Mouse (Mus musculus) liver, embryonic 12.5 days (tissue): ENCODE measurements around the gene Lama2. TPM values are rescaled to one million over a fixed set of nuclear protein-coding genes. Genes with fewer than 3 reads are reported as not detected.

Source experiments
- ATAC-seq: fragments of 200-750 bp; cut with Nextera tagmentation; 2 replicates; pipeline ENCODE4 v1.8.0; 2017; ENCODE audit warnings: moderate number of reproducible peaks, mild to moderate bottlenecking, moderate library complexity
- H3K27ac ChIP-seq: fragments of 300-500 bp; sonication (generic); 2 replicates; pipeline ENCODE4 v1.5.1; 2016; ENCODE audit warnings: mild to moderate bottlenecking
- H3K27me3 ChIP-seq: fragments of 300-500 bp; sonication (generic); replicated peaks from 2 replicates; pipeline ENCODE4 v1.6.1; 2016; ENCODE audit warnings: mild to moderate bottlenecking, moderate library complexity
- H3K36me3 ChIP-seq: fragments of 300-500 bp; sonication (generic); 2 replicates; pipeline ENCODE4 v1.6.1; 2016; ENCODE audit warnings: mild to moderate bottlenecking, moderate library complexity
- H3K4me1 ChIP-seq: fragments of 300-500 bp; sonication (generic); 2 replicates; pipeline ENCODE4 v1.6.1; 2016
- H3K4me2 ChIP-seq: fragments of 300-500 bp; sonication (generic); 2 replicates; pipeline ENCODE4 v1.6.1; 2016; ENCODE audit warnings: mild to moderate bottlenecking, moderate library complexity
- H3K4me3 ChIP-seq: fragments of 300-500 bp; sonication (generic); 2 replicates; pipeline ENCODE4 v1.5.1; 2016; ENCODE audit warnings: mild to moderate bottlenecking, moderate library complexity
- H3K9ac ChIP-seq: fragments of 300-500 bp; sonication (generic); 2 replicates; pipeline ENCODE4 v1.6.1; 2016; ENCODE audit warnings: mild to moderate bottlenecking, moderate library complexity
- H3K9me3 ChIP-seq: fragments of 300-500 bp; sonication (generic); replicated peaks from 2 replicates; pipeline ENCODE4 v1.6.1; 2016; ENCODE audit warnings: mild to moderate bottlenecking, moderate library complexity
- WGBS: fragments of 180-500 bp; shearing (Covaris S2); methylation state at CpG from one replicate; pipeline ENCODE4 v1.1.7; 2016; ENCODE audit not compliant: insufficient replicate concordance; 5-methylcytosine and 5-hydroxymethylcytosine counted together
- polyA plus RNA-seq: library from polyadenylated mRNA; unstranded; fragments of >200 nt; fragmentation: Nextera tagmentation; extraction: Ambion mirVana; gene quantifications from 2 replicates; pipeline ENCODE4 v1.2.1, GENCODE M21; 2016

The Lama2 gene
- polyA plus RNA-seq, 1 experiment from 2014 or later, result 0.41 TPM

DNA sequence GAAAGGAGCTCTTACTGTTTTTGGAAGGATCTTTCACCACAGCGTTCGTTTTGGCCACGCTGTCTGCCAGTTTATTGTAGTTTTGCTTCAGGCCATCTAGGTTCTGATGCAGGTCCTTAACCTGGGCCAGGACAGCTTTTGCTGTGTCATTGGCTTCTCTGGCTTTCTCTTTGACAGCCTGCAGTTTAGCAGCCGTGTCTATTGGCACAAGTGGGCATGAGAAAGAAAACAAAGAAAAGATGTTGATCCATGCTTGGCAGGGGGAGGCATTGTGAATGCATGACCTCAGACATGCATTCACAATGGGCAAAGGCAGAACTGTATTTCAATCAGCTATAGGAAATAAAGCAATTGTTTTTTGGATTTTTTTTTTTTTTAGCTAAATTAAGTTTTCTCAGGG is 565.1 kb downstream of the Lama2 start:
- Histone ChIP-seq H3K4me3 (no peak overlapping the region), H3K27ac (no peak overlapping the region), H3K9me3 (no peaks in the 10 kb centered on the region), H3K4me1 (no peaks in the 10 kb centered on the region), H3K9ac (no peak overlapping the region), H3K36me3 (no peaks in the 10 kb centered on the region), H3K27me3 (no peaks in the 10 kb centered on the region), H3K4me2 (no peak overlapping the region)
- ATAC-seq, result no peak
- 73% methylated on average over 4 of the region's 4 CpGs for WGBS

DNA sequence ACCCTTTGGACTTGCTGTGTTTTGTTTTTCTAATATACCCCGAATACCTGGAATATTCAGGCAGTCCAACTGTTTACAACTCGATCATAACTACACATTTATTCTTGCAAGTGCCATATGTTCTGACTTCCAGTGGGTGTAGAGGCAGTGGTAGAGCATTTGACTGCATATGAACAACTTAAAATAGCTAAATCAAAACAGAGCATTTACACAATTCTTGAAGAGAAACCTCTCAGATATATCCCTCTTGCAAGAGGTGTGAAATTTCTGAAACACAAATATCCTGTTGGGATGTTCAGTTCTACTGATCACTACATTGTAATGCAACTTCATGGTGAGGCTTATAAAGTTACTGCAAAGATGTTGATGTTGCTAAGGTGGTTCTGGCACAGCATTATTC is 572.4 kb downstream of the Lama2 start:
- H3K4me1 ChIP-seq, result no peaks in the 10 kb centered on the region
- H3K27ac ChIP-seq, result no peak overlapping the region
- no peaks in the 10 kb centered on the region for H3K27me3 ChIP-seq
- no peak overlapping the region for H3K4me3 ChIP-seq
- H3K9ac ChIP-seq, result no peak overlapping the region
- WGBS, result 63% methylated on average over 2 of the region's 2 CpGs
- ATAC-seq, result no peak
- H3K4me2 ChIP-seq, result no peak overlapping the region
- H3K9me3 ChIP-seq, result no peaks in the 10 kb centered on the region
- H3K36me3 ChIP-seq, result no peaks in the 10 kb centered on the region

DNA sequence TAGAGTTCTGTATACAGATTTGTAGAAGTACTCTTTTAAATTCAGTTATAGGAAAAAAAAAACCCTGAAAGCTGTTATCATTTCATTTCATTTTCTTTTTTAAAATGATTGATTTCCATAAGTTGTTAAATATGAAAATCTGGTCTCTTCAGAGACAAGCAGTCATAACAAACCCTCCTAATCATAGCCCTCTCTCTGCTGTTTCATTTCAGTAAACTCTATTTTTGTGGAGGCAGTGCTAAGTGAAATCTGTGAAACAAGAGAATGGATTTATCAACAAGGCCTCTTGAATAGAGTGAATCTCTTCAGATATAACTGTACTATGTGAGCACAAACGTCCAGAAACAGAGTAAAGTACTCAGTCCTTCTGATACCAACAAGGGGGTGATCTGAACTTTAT is 577.7 kb downstream of the Lama2 start:
- no peak overlapping the region for H3K9ac ChIP-seq
- H3K27ac ChIP-seq, result no peak overlapping the region
- H3K4me2 ChIP-seq, result no peak overlapping the region
- no peak overlapping the region for H3K4me3 ChIP-seq
- WGBS, result 19% methylated on average over 1 of the region's 1 CpGs
- H3K4me1 ChIP-seq, result no peaks in the 10 kb centered on the region
- H3K27me3 ChIP-seq, result no peaks in the 10 kb centered on the region
- no peaks in the 10 kb centered on the region for H3K36me3 ChIP-seq
- no peak for ATAC-seq
- no peaks in the 10 kb centered on the region for H3K9me3 ChIP-seq

DNA sequence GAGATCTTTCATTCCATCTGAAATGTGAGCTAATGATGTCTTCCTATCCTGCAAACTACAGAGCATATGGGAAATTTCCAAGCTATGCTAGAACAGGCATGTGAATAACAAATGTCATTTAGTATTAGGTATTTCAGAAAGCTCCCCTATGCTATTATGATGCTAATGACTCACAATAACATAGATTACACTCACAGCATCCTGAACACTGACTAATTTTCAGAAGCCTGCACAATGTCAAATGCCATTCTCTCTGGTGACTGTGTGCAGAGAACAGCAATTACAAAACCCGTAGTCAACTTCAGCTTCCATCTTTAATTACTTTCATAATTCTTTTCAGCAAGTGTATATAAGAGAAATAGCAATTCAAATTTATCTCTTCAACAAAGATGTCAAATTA is 596.9 kb downstream of the Lama2 start:
- H3K4me2 ChIP-seq, result no peak overlapping the region
- WGBS, result 77% methylated on average over 1 of the region's 1 CpGs
- no peak overlapping the region for H3K4me3 ChIP-seq
- no peak overlapping the region for H3K27ac ChIP-seq
- ATAC-seq, result no peak
- H3K4me1 ChIP-seq, result no peaks in the 10 kb centered on the region
- no peaks in the 10 kb centered on the region for H3K36me3 ChIP-seq
- H3K9ac ChIP-seq, result no peak overlapping the region
- H3K9me3 ChIP-seq, result no peaks in the 10 kb centered on the region
- H3K27me3 ChIP-seq, result no peaks in the 10 kb centered on the region

DNA sequence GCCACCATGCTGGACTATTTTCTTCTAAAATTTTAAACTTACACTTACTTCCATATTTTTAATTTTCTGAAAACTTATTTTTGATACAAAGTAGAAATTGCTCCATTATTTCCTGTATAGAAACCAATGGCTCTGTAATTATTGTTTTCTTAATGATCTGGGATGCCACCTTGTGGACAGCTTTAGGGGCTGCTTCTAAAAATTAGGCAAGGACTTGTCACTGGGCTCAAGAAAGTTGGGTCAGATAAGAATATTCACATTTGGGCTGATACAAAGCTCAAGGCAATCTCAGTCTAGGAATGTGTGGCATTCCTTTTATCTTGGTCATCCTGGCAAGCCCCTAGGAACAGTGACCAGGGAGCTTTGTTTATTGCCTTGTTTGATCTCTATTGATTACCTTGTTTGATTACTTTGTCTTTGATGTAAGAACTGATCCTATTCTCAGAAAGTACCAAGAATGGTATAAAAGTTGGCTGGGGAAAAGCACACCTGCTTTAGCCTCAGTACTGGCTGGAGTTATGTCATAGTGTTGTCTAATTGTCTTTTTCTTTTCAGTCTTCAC is 606.7 kb downstream of the Lama2 start:
- H3K27ac ChIP-seq, result no peak overlapping the region
- no peaks in the 10 kb centered on the region for H3K4me1 ChIP-seq
- no peaks in the 10 kb centered on the region for H3K27me3 ChIP-seq
- no peak overlapping the region for H3K4me3 ChIP-seq
- H3K9ac ChIP-seq, result no peak overlapping the region
- no peaks in the 10 kb centered on the region for H3K9me3 ChIP-seq
- ATAC-seq, result no peak
- H3K4me2 ChIP-seq, result no peak overlapping the region
- H3K36me3 ChIP-seq, result no peaks in the 10 kb centered on the region

DNA sequence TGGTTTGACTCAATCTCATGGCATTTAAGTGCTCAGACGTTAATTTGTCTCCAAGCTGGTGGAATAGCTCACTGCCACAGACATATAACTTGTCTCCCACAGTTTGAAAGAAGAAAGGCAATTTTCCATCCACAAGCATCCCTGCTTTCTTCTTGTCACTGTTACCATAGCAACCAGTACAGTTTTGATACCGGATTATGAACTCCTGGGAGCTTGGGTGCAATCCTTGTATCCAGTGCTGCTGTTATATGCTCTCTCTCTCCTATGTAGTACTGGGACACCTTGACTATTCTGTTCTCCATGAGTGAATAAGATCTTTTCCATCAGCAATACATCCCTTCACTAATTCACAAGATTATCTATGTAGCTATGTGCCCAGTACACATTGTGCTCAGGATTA is 612.2 kb downstream of the Lama2 start:
- no peaks in the 10 kb centered on the region for H3K9me3 ChIP-seq
- H3K27me3 ChIP-seq, result no peaks in the 10 kb centered on the region
- ATAC-seq, result no peak
- no peak overlapping the region for H3K27ac ChIP-seq
- H3K9ac ChIP-seq, result no peak overlapping the region
- no peak overlapping the region for H3K4me2 ChIP-seq
- H3K4me1 ChIP-seq, result no peaks in the 10 kb centered on the region
- WGBS, result 62% methylated on average over 2 of the region's 2 CpGs
- H3K4me3 ChIP-seq, result no peak overlapping the region
- no peaks in the 10 kb centered on the region for H3K36me3 ChIP-seq

DNA sequence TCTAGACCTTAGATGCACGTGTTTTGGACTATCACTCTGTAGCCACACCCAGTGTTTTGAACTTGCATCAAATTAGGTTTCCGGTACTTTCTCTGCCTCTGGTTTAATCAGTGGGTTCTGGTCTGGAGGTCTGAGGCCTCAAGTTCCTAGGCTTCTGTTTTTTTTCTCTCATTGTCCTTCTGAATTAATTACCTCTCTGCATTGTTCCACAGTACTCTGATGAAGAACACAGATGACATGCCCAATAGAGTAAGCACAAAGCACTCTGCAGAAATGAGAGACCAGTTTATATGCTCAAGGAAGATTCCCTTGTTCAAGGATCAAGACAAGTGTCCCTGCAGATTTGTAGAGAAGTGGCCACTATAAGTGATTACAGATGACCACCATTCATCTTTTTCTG is 613.8 kb downstream of the Lama2 start:
- no peaks in the 10 kb centered on the region for H3K27me3 ChIP-seq
- H3K4me3 ChIP-seq, result no peak overlapping the region
- no peaks in the 10 kb centered on the region for H3K36me3 ChIP-seq
- ATAC-seq, result no peak
- 62% methylated on average over 2 of the region's 2 CpGs for WGBS
- H3K4me2 ChIP-seq, result no peak overlapping the region
- no peak overlapping the region for H3K9ac ChIP-seq
- H3K9me3 ChIP-seq, result no peaks in the 10 kb centered on the region
- H3K4me1 ChIP-seq, result no peaks in the 10 kb centered on the region
- H3K27ac ChIP-seq, result no peak overlapping the region

DNA sequence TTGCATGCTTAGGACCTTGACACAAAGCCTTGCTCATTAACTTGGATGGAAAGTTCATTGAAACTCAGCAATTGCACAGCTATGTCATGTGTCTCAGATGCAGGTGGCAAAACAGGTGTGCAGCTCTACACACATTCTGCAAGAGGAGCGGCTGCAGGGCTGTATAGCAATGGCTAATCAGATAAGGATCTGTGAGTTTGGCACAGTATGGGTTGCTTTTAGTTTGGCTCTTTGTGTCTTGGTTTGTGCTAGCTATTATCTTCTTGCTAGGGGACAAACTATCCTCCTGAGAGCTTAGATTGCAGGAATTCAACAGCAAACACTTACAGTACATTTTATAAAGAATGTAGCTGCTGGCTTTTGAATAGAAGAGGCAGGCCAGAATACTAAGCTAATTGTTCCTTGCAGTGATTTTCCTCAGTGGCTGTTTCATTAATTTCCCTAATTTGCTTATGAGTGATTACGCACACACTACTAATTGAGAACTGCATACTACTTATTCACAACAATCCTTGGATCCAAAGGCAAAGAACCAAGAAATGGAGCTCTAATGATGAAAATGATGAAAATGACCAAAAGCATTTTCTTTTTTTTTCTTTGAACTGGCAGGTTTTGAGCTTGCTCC is 617.9 kb downstream of the Lama2 start:
- no peak overlapping the region for H3K9ac ChIP-seq
- no peaks in the 10 kb centered on the region for H3K36me3 ChIP-seq
- ATAC-seq, result no peak
- H3K4me1 ChIP-seq, result peaks cover 8% of the 10 kb centered on the region
- H3K27ac ChIP-seq, result no peak overlapping the region
- H3K4me2 ChIP-seq, result no peak overlapping the region
- H3K9me3 ChIP-seq, result no peaks in the 10 kb centered on the region
- H3K27me3 ChIP-seq, result no peaks in the 10 kb centered on the region
- no peak overlapping the region for H3K4me3 ChIP-seq
- WGBS, result 71% methylated on average over 2 of the region's 2 CpGs

DNA sequence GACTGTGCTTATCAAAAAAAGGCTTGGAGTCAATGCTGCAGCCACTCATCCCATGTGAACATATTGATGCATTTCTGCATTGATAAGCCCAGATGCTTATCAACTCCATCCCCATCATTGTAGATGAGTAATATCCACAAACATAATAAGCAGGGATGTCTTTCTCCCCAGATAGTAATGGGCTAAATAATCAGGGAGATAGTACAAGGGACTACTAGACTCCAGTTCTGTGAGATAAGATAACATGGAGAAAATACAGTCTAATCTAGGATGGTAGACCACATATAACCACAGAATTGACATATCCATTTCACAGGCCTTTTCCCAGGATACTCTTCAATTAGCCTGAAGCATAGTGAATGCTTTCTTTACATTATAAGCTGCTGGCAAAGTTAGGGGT is 622.9 kb downstream of the Lama2 start:
- Histone ChIP-seq H3K27me3 (no peaks in the 10 kb centered on the region), H3K27ac (no peak overlapping the region), H3K9ac (no peak overlapping the region), H3K4me2 (no peak overlapping the region), H3K4me3 (no peak overlapping the region), H3K36me3 (no peaks in the 10 kb centered on the region), H3K9me3 (no peaks in the 10 kb centered on the region), H3K4me1 (peaks cover 20% of the 10 kb centered on the region)
- no peak for ATAC-seq

DNA sequence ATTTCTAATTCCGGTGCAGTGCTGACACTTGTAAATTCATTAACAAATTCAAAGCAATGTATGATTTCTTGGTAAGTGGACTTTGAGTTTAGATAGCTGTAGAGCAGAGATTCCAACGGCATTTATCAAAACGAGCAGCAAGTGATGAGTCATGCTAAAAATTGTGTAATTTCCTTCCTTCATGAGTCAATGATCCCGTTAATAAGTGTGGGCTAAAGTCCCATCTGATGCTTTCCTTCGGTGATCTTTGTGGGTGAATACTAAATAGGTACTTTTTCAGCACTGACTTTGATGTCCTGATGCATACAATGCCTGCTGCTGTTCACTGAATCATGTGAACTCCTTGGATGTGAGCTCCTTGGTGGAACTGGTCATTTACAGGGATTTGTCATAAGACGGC is 623.6 kb downstream of the Lama2 start:
- Histone ChIP-seq H3K4me2 (no peak overlapping the region), H3K4me3 (no peak overlapping the region), H3K9ac (no peak overlapping the region), H3K9me3 (no peaks in the 10 kb centered on the region), H3K27ac (no peak overlapping the region), H3K27me3 (no peaks in the 10 kb centered on the region), H3K36me3 (no peaks in the 10 kb centered on the region), H3K4me1 (peaks cover 20% of the 10 kb centered on the region)
- no peak for ATAC-seq
- WGBS, result 32% methylated on average over 6 of the region's 6 CpGs

DNA sequence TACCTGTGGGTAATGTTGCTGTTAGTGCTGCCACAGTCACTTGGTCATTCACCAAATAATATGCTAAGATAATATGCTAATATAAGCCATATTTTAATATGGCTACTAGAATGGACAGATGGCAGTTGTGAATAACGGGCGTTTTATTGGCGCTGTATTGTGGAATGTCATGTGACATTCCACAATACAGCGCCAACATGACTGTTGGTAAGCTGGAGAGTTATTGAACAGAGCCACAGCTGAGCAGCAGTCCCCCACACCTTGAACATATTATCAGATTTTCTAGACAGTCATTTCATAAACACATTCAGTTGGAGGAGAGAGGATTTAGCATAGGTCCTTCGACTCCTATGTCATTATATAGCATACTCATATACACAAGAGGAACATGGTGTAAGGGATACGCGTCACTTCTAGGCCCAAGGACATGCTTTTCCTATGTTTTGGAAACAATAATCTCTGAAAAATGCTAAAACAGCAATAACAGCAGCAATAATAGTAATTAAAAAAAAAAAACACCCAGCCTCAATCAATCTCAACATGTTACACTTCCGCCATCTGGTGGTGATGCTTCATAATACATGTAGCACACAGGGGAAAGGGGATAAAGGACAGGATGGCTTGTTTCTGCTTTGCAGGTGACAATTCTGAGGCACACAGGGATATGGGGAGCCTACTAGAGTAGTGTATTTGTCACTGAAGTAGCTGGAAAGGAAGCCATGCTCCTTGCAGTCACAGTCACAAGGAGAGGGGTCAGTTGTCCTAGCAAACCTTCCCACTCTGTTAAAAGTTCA is 624.2 kb downstream of the Lama2 start:
- WGBS, result 69% methylated on average over 8 of the region's 8 CpGs

DNA sequence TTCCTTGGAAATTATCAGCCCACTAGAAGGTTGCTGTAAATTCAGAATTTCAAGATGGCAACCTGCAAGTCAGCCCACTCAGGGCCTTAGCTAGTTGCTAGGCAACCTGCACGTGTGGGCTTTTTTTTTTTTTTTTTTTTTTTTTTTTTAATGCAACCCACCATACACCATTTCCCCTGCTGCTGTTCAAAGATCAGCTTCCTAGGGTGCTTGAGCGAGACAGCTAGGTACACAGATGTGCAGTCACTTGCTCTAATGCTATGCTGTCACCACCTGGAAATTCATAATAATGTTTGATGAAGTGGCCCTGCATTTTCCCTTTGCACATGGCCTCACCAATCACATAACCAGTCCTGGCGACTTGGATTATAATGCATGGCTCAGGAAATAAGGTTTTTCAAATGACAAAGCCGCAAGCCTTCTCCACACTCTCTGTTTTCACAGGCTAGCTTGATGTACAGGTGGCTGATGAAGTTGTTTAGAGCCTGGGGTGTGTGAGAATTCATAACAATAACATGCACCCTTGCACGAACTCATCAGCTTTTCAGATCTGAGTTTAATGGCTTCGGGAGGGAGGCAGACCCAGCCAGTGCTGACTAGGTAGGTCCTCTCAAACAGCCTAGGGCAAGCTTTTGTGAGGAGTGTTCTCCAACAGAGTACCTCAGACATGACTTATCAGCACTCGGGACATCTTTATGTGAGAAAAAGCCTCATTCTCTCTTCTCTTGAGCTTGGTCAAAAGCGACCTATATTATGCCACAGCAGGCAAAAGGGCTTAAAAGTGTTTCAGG is 625.4 kb downstream of the Lama2 start:
- Histone ChIP-seq H3K4me2 (no peak overlapping the region), H3K9me3 (no peaks in the 10 kb centered on the region), H3K4me1 (peaks cover 20% of the 10 kb centered on the region), H3K27ac (no peak overlapping the region), H3K4me3 (no peak overlapping the region), H3K36me3 (no peaks in the 10 kb centered on the region), H3K27me3 (no peaks in the 10 kb centered on the region), H3K9ac (no peak overlapping the region)
- ATAC-seq, result no peak
- 61% methylated on average over 8 of the region's 8 CpGs for WGBS

More for the DNA sequence above, 624.2 kb downstream of the Lama2 start:
- Histone ChIP-seq H3K36me3 (no peaks in the 10 kb centered on the region), H3K27me3 (no peaks in the 10 kb centered on the region), H3K9ac (no peak overlapping the region), H3K4me2 (no peak overlapping the region), H3K4me3 (no peak overlapping the region), H3K4me1 (peaks cover 20% of the 10 kb centered on the region), H3K9me3 (no peaks in the 10 kb centered on the region), H3K27ac (no peak overlapping the region)
- no peak for ATAC-seq
